Mouse (Mus musculus): Measurements from ENCODE around the gene Cadm4.

Cadm4 gene

GRCm38 (mm10) chr7:24531211-24531971 lies 49.6 kb downstream of the Cadm4 start:
- in situ Hi-C loops (cut with MseI, MboI): no loop called here

- in situ Hi-C loops (cut with MseI, MboI): no loop called here
Observed at GRCm38 (mm10) chr7:24533031-24533571, 51.3 kb downstream of the Cadm4 start.

- in situ Hi-C loops (cut with MseI, MboI): no loop called here
Observed at GRCm38 (mm10) chr7:24533806-24534205, 52.0 kb downstream of the Cadm4 start.

- in situ Hi-C loops (cut with MseI, MboI): no loop called here
Observed at GRCm38 (mm10) chr7:24534301-24534700, 52.5 kb downstream of the Cadm4 start.

- in situ Hi-C loops (cut with MseI, MboI): no loop called here
Observed at GRCm38 (mm10) chr7:24537081-24537480, 55.3 kb downstream of the Cadm4 start.

- in situ Hi-C loops (cut with MseI, MboI): no loop called here
Observed at GRCm38 (mm10) chr7:24537591-24537990, 55.8 kb downstream of the Cadm4 start.

- in situ Hi-C loops (cut with MseI, MboI): no loop called here
Observed at GRCm38 (mm10) chr7:24538154-24538553, 56.3 kb downstream of the Cadm4 start.

GRCm38 (mm10) chr7:24538701-24539100 lies 56.9 kb downstream of the Cadm4 start:
- in situ Hi-C loops (cut with MseI, MboI): no loop called here

- in situ Hi-C loops (cut with MseI, MboI): no loop called here
Observed at GRCm38 (mm10) chr7:24539686-24540085, 57.9 kb downstream of the Cadm4 start.

- in situ Hi-C loops (cut with MseI, MboI): no loop called here
Observed at GRCm38 (mm10) chr7:24544506-24544905, 62.7 kb downstream of the Cadm4 start.

GRCm38 (mm10) chr7:24546068-24546614 lies 64.3 kb downstream of the Cadm4 start, which contains the start of the genes Pinlyp and Xrcc1:
TSS of gene Pinlyp (minus strand) at chr7:24546118.
TSS of gene Xrcc1 (plus strand) at chr7:24546289.
- in situ Hi-C loops (cut with MseI, MboI): no loop called here

GRCm38 (mm10) chr7:24546634-24547389 lies 65.0 kb downstream of the Cadm4 start:
- in situ Hi-C loops (cut with MseI, MboI): no loop called here

- in situ Hi-C loops (cut with MseI, MboI): no loop called here
Observed at GRCm38 (mm10) chr7:24547534-24548036, 65.8 kb downstream of the Cadm4 start.

GRCm38 (mm10) chr7:24551985-24552759 lies 70.3 kb downstream of the Cadm4 start:
- in situ Hi-C loops (cut with MseI, MboI): no loop called here

Data from mouse trophoblast stem cell (cell line).